Mouse (Mus musculus) spleen, adult 2 months (tissue): ENCODE results near the gene Fam186b.

Experiments
- CTCF ChIP-seq: fragments of 200-500 bp; IDR thresholded peaks from 2 replicates; pipeline ENCODE4 v1.5.1; 2011; ENCODE audit warnings: mild to moderate bottlenecking, inconsistent platforms; ENCODE audit not compliant: insufficient read depth, insufficient read length, insufficient replicate concordance; ENCODE audit errors: extremely low read depth
- POLR2A ChIP-seq: fragments of 200-500 bp; IDR thresholded peaks from 2 replicates; pipeline ENCODE4 v1.6.1; 2011; ENCODE audit warnings: low read depth, low read length, inconsistent platforms

DNA sequence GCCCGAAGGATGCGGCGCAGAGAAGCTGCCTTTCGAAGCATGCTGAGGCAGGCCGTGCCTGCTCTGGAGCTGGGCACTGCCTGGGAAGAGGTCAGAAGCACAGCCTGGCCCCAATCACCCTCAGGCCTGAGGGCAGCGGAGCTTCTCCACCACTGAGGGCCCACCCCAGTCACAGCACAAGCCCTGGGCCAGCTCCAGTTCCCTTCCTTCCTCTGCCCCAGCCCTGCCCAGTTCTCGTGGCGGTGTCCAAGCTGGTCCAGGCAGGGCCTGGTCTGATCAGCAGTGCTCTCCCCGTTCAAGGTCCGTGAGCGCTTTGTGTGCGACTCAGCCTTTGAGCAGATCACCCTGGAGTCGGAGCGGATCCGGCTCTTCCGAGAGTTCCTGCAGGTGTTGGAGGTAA is 19.2 kb upstream of the Fam186b start:
- TF ChIP-seq CTCF (no peak), POLR2A (no peak)
